Mouse (Mus musculus): ENCODE data around the gene Nmur1.

The Nmur1 gene

GRCm38 (mm10) chr1:86409476-86409875, 16.6 kb downstream of the Nmur1 start:
- DNase-seq (ENCODE audit: low read depth, low spot score) = peak; percentile 20

- DNase-seq (ENCODE audit: low read depth, low spot score) = no peak
Observed at GRCm38 (mm10) chr1:86408515-86408914, 17.5 kb downstream of the Nmur1 start.

GRCm38 (mm10) chr1:86406914-86407313, 19.1 kb downstream of the Nmur1 start:
- peak; percentile 22 for DNase-seq (ENCODE audit: low read depth, low spot score)

- peak; percentile 37 for DNase-seq (ENCODE audit: low read depth, low spot score)
Observed at GRCm38 (mm10) chr1:86406313-86406712, 19.7 kb downstream of the Nmur1 start.

- DNase-seq (ENCODE audit: low read depth, low spot score) = no peak
Observed at GRCm38 (mm10) chr1:86404834-86405233, 21.2 kb downstream of the Nmur1 start.

- DNase-seq (ENCODE audit: low read depth, low spot score) = no peak
Observed at GRCm38 (mm10) chr1:86400096-86400754, 25.8 kb downstream of the Nmur1 start.

- no peak for DNase-seq (ENCODE audit: low read depth, low spot score)
Observed at GRCm38 (mm10) chr1:86399322-86399721, 26.7 kb downstream of the Nmur1 start.

- no peak for DNase-seq (ENCODE audit: low read depth, low spot score)
Observed at GRCm38 (mm10) chr1:86398222-86398621, 27.8 kb downstream of the Nmur1 start.

GRCm38 (mm10) chr1:86397621-86398020, 28.4 kb downstream of the Nmur1 start:
- no peak for DNase-seq (ENCODE audit: low read depth, low spot score)

- no peak for DNase-seq (ENCODE audit: low read depth, low spot score)
Observed at GRCm38 (mm10) chr1:86395897-86396296, 30.1 kb downstream of the Nmur1 start.

- DNase-seq (ENCODE audit: low read depth, low spot score) = no peak
Observed at GRCm38 (mm10) chr1:86394246-86394645, 31.8 kb downstream of the Nmur1 start.

GRCm38 (mm10) chr1:86393219-86393618, 32.8 kb downstream of the Nmur1 start:
- DNase-seq (ENCODE audit: low read depth, low spot score) = no peak

GRCm38 (mm10) chr1:86391425-86391824, 34.6 kb downstream of the Nmur1 start:
- DNase-seq (ENCODE audit: low read depth, low spot score) = peak; percentile 39

GRCm38 (mm10) chr1:86389230-86389629, 36.8 kb downstream of the Nmur1 start:
- DNase-seq (ENCODE audit: low read depth, low spot score) = peak; percentile 74

- DNase-seq (ENCODE audit: low read depth, low spot score) = peak; percentile 85
Observed at GRCm38 (mm10) chr1:86381027-86381426, 45.0 kb downstream of the Nmur1 start.

GRCm38 (mm10) chr1:86379161-86379569, 46.9 kb downstream of the Nmur1 start:
- DNase-seq (ENCODE audit: low read depth, low spot score) = peak; percentile 57

GRCm38 (mm10) chr1:86378662-86379061, 47.4 kb downstream of the Nmur1 start:
- peak; percentile 64 for DNase-seq (ENCODE audit: low read depth, low spot score)

- DNase-seq (ENCODE audit: low read depth, low spot score) = no peak
Observed at GRCm38 (mm10) chr1:86376354-86376753, 49.7 kb downstream of the Nmur1 start.

GRCm38 (mm10) chr1:86371997-86372396, 54.0 kb downstream of the Nmur1 start:
- peak; percentile 71 for DNase-seq (ENCODE audit: low read depth, low spot score)

GRCm38 (mm10) chr1:86368086-86368485, 57.9 kb downstream of the Nmur1 start:
- peak; percentile 33 for DNase-seq (ENCODE audit: low read depth, low spot score)

- DNase-seq (ENCODE audit: low read depth, low spot score) = peak; percentile 37
Observed at GRCm38 (mm10) chr1:86363671-86364070, 62.4 kb downstream of the Nmur1 start.

GRCm38 (mm10) chr1:86361852-86362615, 64.0 kb downstream of the Nmur1 start:
- DNase-seq (ENCODE audit: low read depth, low spot score) = no peak

GRCm38 (mm10) chr1:86360441-86360840, 65.6 kb downstream of the Nmur1 start:
- DNase-seq (ENCODE audit: low read depth, low spot score) = no peak

All from brain, adult 2 months (tissue).